8 mouse cellular contexts compared by ENCODE assay signal in the genomic region with DNA sequence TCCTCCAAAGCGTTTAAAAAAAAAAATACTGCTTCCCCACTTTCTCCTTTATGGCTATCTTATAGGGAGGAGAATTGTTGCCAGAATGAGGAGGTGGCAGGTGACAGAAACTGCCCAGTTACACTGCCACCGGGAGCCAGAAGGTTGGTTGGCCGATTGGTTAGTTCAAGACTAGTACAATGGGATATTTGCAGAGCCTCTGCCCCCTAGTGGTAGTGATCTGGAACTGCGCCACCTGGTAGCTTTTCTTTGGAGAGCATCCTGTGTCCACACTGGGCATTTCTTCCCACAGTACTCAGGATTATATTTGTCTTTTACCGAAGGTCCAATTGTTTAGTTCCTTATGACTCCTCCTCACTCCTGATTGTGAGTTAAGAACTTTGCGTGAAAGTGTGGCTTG. TPM values are rescaled to one million over a fixed set of nuclear protein-coding genes. Genes with fewer than 3 reads are reported as not detected.
DNase-seq lines count a peak whose midpoint lies in the region; ATAC-seq lines count a peak whose summit lies in the region.

No protein-coding gene starts in this region.

- H3K9me3 ChIP-seq in forebrain, embryonic 11.5 days (ENCODE audit: control insufficient read depth, low read length), result no peaks in the 10 kb centered on the region
- H3K9me3 ChIP-seq in forebrain, embryonic 13.5 days (replicated peaks), result no peaks in the 10 kb centered on the region
- H3K9me3 ChIP-seq in midbrain, embryonic 14.5 days (ENCODE audit: control insufficient read depth, low read length), result no peaks in the 10 kb centered on the region
- H3K9me3 ChIP-seq in midbrain, embryonic 13.5 days, result no peaks in the 10 kb centered on the region

- H3K4me2 ChIP-seq in forebrain, embryonic 11.5 days (ENCODE audit: low read depth, low read length, severe bottlenecking), result no peak overlapping the region
- H3K4me2 ChIP-seq in forebrain, embryonic 13.5 days, result no peak overlapping the region
- no peak overlapping the region for H3K4me2 ChIP-seq in midbrain, embryonic 14.5 days (ENCODE audit: low read length)
- H3K4me2 ChIP-seq in midbrain, embryonic 13.5 days (replicated peaks), result no peak overlapping the region

- DNase-seq in forebrain, embryonic 11.5 days (ENCODE audit: low spot score), result peak; percentile 84
- peak; percentile 74 for DNase-seq in midbrain, embryonic 14.5 days
- peak; percentile 62 for DNase-seq in brain, adult 2 months (ENCODE audit: low read depth, low spot score)
- peak; percentile 51 to 75 for DNase-seq in heart, postnatal 14 days
- DNase-seq in lung, postnatal 14 days, result peak; percentile 70
- DNase-seq in testis, postnatal 14 days (ENCODE audit: low spot score), result peak; percentile 62

- no peak overlapping the region for H3K9ac ChIP-seq in forebrain, embryonic 11.5 days (ENCODE audit: low read length)
- H3K9ac ChIP-seq in forebrain, embryonic 13.5 days, result no peak overlapping the region
- H3K9ac ChIP-seq in midbrain, embryonic 14.5 days (replicated peaks; ENCODE audit: low read length), result no peak overlapping the region
- H3K9ac ChIP-seq in midbrain, embryonic 13.5 days (replicated peaks), result no peak overlapping the region

- H3K4me3 ChIP-seq in forebrain, embryonic 11.5 days (ENCODE audit: low read depth, low read length), result no peak overlapping the region
- H3K4me3 ChIP-seq in forebrain, embryonic 13.5 days, result no peak overlapping the region
- no peak overlapping the region for H3K4me3 ChIP-seq in midbrain, embryonic 14.5 days (replicated peaks; ENCODE audit: low read depth, low read length)
- no peak overlapping the region for H3K4me3 ChIP-seq in midbrain, embryonic 13.5 days (replicated peaks)

- whole genome bisulfite sequencing in forebrain, embryonic 11.5 days, result 25% methylated on average over 6 of the region's 6 CpGs
- WGBS in forebrain, embryonic 13.5 days, result 29% methylated on average over 6 of the region's 6 CpGs
- WGBS in midbrain, embryonic 14.5 days, result 29% methylated on average over 6 of the region's 6 CpGs
- 31% methylated on average over 6 of the region's 6 CpGs for WGBS in midbrain, embryonic 13.5 days

- no peaks in the 10 kb centered on the region for H3K36me3 ChIP-seq in forebrain, embryonic 11.5 days (ENCODE audit: control insufficient read depth, insufficient read depth, low read length)
- no peaks in the 10 kb centered on the region for H3K36me3 ChIP-seq in forebrain, embryonic 13.5 days (ENCODE audit: poor library complexity, severe bottlenecking)
- no peaks in the 10 kb centered on the region for H3K36me3 ChIP-seq in midbrain, embryonic 14.5 days (ENCODE audit: control insufficient read depth, insufficient read depth, low read length)
- H3K36me3 ChIP-seq in midbrain, embryonic 13.5 days, result no peaks in the 10 kb centered on the region

- ATAC-seq in forebrain, embryonic 11.5 days (replicated peaks; ENCODE audit: low FRiP score), result no peak
- ATAC-seq in forebrain, embryonic 13.5 days, result no peak
- no peak for ATAC-seq in midbrain, embryonic 14.5 days (ENCODE audit: low FRiP score, low TSS enrichment)
- ATAC-seq in midbrain, embryonic 13.5 days, result no peak

- H3K4me1 ChIP-seq in forebrain, embryonic 11.5 days (replicated peaks; ENCODE audit: control insufficient read depth, insufficient read depth, low read length), result no peaks in the 10 kb centered on the region; the same call in 1 of the 2 replicates
- peaks cover 12% of the 10 kb centered on the region; the same call in 1 of the 2 replicates for H3K4me1 ChIP-seq in forebrain, embryonic 13.5 days
- no peaks in the 10 kb centered on the region for H3K4me1 ChIP-seq in midbrain, embryonic 14.5 days (ENCODE audit: control insufficient read depth, insufficient read depth, low read length)
- 0 out of 2 replicates have a peak, but pooled peaks cover 2% of the 10 kb centered on the region for H3K4me1 ChIP-seq in midbrain, embryonic 13.5 days (replicated peaks)

- intact Hi-C loops in heart, postnatal 14 days (cut with DNase I), result loop anchor here (5.0 kb wide), 1 partner anchor 229 kb away; no protein-coding TSS in a partner anchor

- no peaks in the 10 kb centered on the region for H3K27me3 ChIP-seq in forebrain, embryonic 11.5 days (ENCODE audit: control insufficient read depth, insufficient read depth, low read length)
- 0 out of 2 replicates have a peak, but pooled peaks cover 3% of the 10 kb centered on the region for H3K27me3 ChIP-seq in forebrain, embryonic 13.5 days
- no peaks in the 10 kb centered on the region for H3K27me3 ChIP-seq in midbrain, embryonic 14.5 days (ENCODE audit: control insufficient read depth, insufficient read depth, low read length)
- peaks cover 9% of the 10 kb centered on the region for H3K27me3 ChIP-seq in midbrain, embryonic 13.5 days

- no peak overlapping the region for H3K27ac ChIP-seq in forebrain, embryonic 11.5 days (ENCODE audit: low read depth, low read length)
- H3K27ac ChIP-seq in forebrain, embryonic 13.5 days, result no peak overlapping the region
- H3K27ac ChIP-seq in midbrain, embryonic 14.5 days (replicated peaks; ENCODE audit: low read depth, low read length), result no peak overlapping the region
- no peak overlapping the region for H3K27ac ChIP-seq in midbrain, embryonic 13.5 days

RNA-seq across cellular contexts. Expression of a gene that starts 15.9 kb away (rescaled TPM):
- polyA plus RNA-seq in forebrain, embryonic 11.5 days (2014; fragmentation: Nextera tagmentation; extraction: Ambion mirVana), result 0.35 and 0.40 TPM in 2 replicates
- polyA plus RNA-seq in forebrain, embryonic 13.5 days (2015; fragmentation: Nextera tagmentation; extraction: Ambion mirVana), result 0.40 and 0.60 TPM in 2 replicates
- 0.39 and 0.46 TPM in 2 replicates for polyA plus RNA-seq in midbrain, embryonic 14.5 days (2014; fragmentation: Nextera tagmentation; extraction: Ambion mirVana)
- 0.57 and 0.82 TPM in 2 replicates for polyA plus RNA-seq in midbrain, embryonic 13.5 days (2015; fragmentation: Nextera tagmentation; extraction: Ambion mirVana)
- 100 to 1,000 TPM; 470 to 485 TPM for total RNA-seq in heart, postnatal 14 days (2021)

RNA-seq across cellular contexts. Expression of a gene that starts 16.8 kb away (rescaled TPM):
- 12.7 and 15.0 TPM in 2 replicates for polyA plus RNA-seq in forebrain, embryonic 11.5 days (2014; fragmentation: Nextera tagmentation; extraction: Ambion mirVana)
- polyA plus RNA-seq in forebrain, embryonic 13.5 days (2015; fragmentation: Nextera tagmentation; extraction: Ambion mirVana), result 14.5 and 18.4 TPM in 2 replicates
- polyA plus RNA-seq in midbrain, embryonic 14.5 days (2014; fragmentation: Nextera tagmentation; extraction: Ambion mirVana), result 22.9 and 26.3 TPM in 2 replicates
- polyA plus RNA-seq in midbrain, embryonic 13.5 days (2015; fragmentation: Nextera tagmentation; extraction: Ambion mirVana), result 18.3 and 19.6 TPM in 2 replicates
- 1 to 10 TPM; 3.6 to 4.0 TPM for total RNA-seq in heart, postnatal 14 days (2021)

RNA-seq across cellular contexts. Expression of a gene that starts 35.9 kb away (rescaled TPM):
- 1.1 and 1.2 TPM in 2 replicates for polyA plus RNA-seq in forebrain, embryonic 11.5 days (2014; fragmentation: Nextera tagmentation; extraction: Ambion mirVana)
- polyA plus RNA-seq in forebrain, embryonic 13.5 days (2015; fragmentation: Nextera tagmentation; extraction: Ambion mirVana), result 0.34 and 0.48 TPM in 2 replicates
- 1.6 and 2.2 TPM in 2 replicates for polyA plus RNA-seq in midbrain, embryonic 14.5 days (2014; fragmentation: Nextera tagmentation; extraction: Ambion mirVana)
- polyA plus RNA-seq in midbrain, embryonic 13.5 days (2015; fragmentation: Nextera tagmentation; extraction: Ambion mirVana), result 0.68 and 1.2 TPM in 2 replicates
- total RNA-seq in heart, postnatal 14 days (2021), result 1 to 10 TPM in 1 of 2 experiments, under 1 TPM in 1; 0.48 to 1.3 TPM

RNA-seq across cellular contexts. Expression of a gene that starts 53.9 kb away (rescaled TPM):
- polyA plus RNA-seq in forebrain, embryonic 11.5 days (2014; fragmentation: Nextera tagmentation; extraction: Ambion mirVana), result 109 and 113 TPM in 2 replicates
- polyA plus RNA-seq in forebrain, embryonic 13.5 days (2015; fragmentation: Nextera tagmentation; extraction: Ambion mirVana), result 149 and 175 TPM in 2 replicates
- polyA plus RNA-seq in midbrain, embryonic 14.5 days (2014; fragmentation: Nextera tagmentation; extraction: Ambion mirVana), result 112 and 140 TPM in 2 replicates
- polyA plus RNA-seq in midbrain, embryonic 13.5 days (2015; fragmentation: Nextera tagmentation; extraction: Ambion mirVana), result 138 and 163 TPM in 2 replicates
- total RNA-seq in heart, postnatal 14 days (2021), result 10 to 100 TPM; 78.8 to 86.6 TPM
